Mouse (Mus musculus) liver, postnatal 0 days (tissue): ENCODE results near the gene Glra3.

Experiments used
- CTCF ChIP-seq: sonication (generic); IDR thresholded peaks from 2 replicates; pipeline ENCODE4 v1.5.1; 2016; ENCODE audit warnings: antibody characterized with exemption, low read depth
- EP300 ChIP-seq: IDR thresholded peaks from 2 replicates; pipeline ENCODE4 v1.6.1; 2016; ENCODE audit warnings: antibody characterized with exemption, low read depth, mild to moderate bottlenecking

DNA sequence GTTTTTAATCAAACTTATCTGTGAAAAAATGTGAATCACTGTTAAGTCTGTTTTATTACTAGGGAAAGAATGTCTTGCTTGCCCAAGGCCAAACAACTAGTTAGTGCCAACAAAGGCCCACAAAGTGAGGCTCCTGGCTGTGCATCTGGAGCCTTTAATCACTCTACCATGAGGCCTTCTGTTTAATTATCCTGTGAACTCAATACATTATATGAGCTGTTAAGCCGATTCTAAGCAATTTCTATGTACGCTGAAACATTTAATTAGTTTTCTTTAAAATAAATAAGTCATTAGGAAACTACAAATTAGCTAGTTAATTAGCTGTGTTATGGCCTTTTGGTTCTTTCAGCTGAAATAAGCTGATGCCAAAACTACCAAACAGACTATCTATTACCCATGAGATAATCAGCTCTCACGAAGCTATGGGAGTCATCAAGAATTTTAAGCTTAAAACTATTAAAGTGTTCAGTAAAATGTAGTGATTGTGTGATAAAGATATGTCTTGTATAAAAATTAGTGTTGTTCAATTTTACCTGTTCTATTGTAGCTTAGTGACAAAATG is 24.6 kb downstream of the Glra3 start:
- no peak for TF ChIP-seq CTCF
- TF ChIP-seq EP300: no peak
